ENCODE assay signal across 8 mouse cellular contexts in the genomic region with DNA sequence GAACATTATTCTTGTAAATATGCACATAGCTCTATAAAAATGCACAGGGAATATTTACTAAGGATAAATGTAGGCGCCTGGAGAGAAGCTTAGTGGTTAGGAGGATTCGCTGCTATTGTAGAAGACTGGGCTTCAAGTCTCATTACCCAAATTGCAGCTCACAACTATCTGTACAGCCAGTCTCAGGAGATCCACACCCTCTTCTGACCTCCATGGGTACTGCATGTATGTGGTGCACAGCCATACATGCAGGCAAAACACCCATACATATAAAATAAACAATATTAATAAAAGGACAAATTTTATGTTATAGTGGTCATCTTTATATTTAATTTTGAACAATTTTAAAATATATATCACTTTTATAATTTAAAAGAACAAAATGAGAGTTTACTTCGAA. TPM values are rescaled to one million over a fixed set of nuclear protein-coding genes. Genes with fewer than 3 reads are reported as not detected.
DNase-seq lines count a peak whose midpoint lies in the region; ATAC-seq lines count a peak whose summit lies in the region.

No protein-coding gene starts in this region.

- no peaks in the 10 kb centered on the region for H3K27me3 ChIP-seq in hindbrain, embryonic 10.5 days (ENCODE audit: insufficient read depth, poor library complexity, severe bottlenecking)
- no peaks in the 10 kb centered on the region for H3K27me3 ChIP-seq in hindbrain, embryonic 12.5 days

- no peak for ATAC-seq in hindbrain, embryonic 12.5 days (ENCODE audit: low FRiP score)
- peak; percentile 62 for ATAC-seq in CD4-positive, CD25-positive, alpha-beta regulatory T cell, adult 4 months

- H3K9me3 ChIP-seq in hindbrain, embryonic 10.5 days: no peaks in the 10 kb centered on the region
- H3K9me3 ChIP-seq in hindbrain, embryonic 12.5 days (replicated peaks): no peaks in the 10 kb centered on the region

- H3K4me2 ChIP-seq in hindbrain, embryonic 12.5 days (replicated peaks): no peak overlapping the region

- peaks cover 39% of the 10 kb centered on the region for H3K36me3 ChIP-seq in hindbrain, embryonic 10.5 days
- peaks cover 22% of the 10 kb centered on the region for H3K36me3 ChIP-seq in hindbrain, embryonic 12.5 days

- no peak overlapping the region for H3K4me3 ChIP-seq in hindbrain, embryonic 10.5 days
- no peak overlapping the region for H3K4me3 ChIP-seq in hindbrain, embryonic 12.5 days

- H3K9ac ChIP-seq in hindbrain, embryonic 12.5 days: no peak overlapping the region

- H3K27ac ChIP-seq in hindbrain, embryonic 10.5 days: no peak overlapping the region
- H3K27ac ChIP-seq in hindbrain, embryonic 12.5 days: no peak overlapping the region

- no peaks in the 10 kb centered on the region for H3K4me1 ChIP-seq in hindbrain, embryonic 10.5 days (replicated peaks)
- no peaks in the 10 kb centered on the region for H3K4me1 ChIP-seq in hindbrain, embryonic 12.5 days

- WGBS in hindbrain, embryonic 10.5 days: 92% methylated on average over 3 of the region's 3 CpGs
- 94% methylated on average over 3 of the region's 3 CpGs for WGBS in hindbrain, embryonic 12.5 days

- peak; percentile 16 for DNase-seq in hindbrain, embryonic 10.5 days (ENCODE audit: low spot score)
- DNase-seq in c-Kit-positive CD71-positive TER-119-positive erythroid progenitor cells, embryonic 14.5 days (ENCODE audit: low spot score): peak; percentile 16
- peak; percentile 69 for DNase-seq in naive thymus-derived CD4-positive, alpha-beta T cell, adult 2 months (ENCODE audit: low read depth)
- DNase-seq in layer of hippocampus, adult 18-20 months (ENCODE audit: low spot score in 2 of 2): no peak
- no peak for DNase-seq in frontal cortex, postnatal 25 days (ENCODE audit: low spot score in 2 of 2)
- no peak for DNase-seq in ovary, postnatal 14 days (ENCODE audit: low spot score)

RNA-seq across cellular contexts. Expression of a gene that starts 46.9 kb away (rescaled TPM):
- 8.5 and 10.1 TPM in 2 replicates for polyA plus RNA-seq in hindbrain, embryonic 10.5 days (2016; fragmentation: Nextera tagmentation; extraction: Ambion mirVana)
- polyA plus RNA-seq in hindbrain, embryonic 12.5 days (2016; fragmentation: Nextera tagmentation; extraction: Ambion mirVana): 10.4 and 12.1 TPM in 2 replicates
- 10 to 100 TPM; 13.7 to 16.9 TPM for polyA plus RNA-seq in CD4-positive, CD25-positive, alpha-beta regulatory T cell, adult 4 months (2017; shearing (Covaris generic))
- total RNA-seq in layer of hippocampus, adult 18-20 months (2021): 10 to 100 TPM; 35.2 to 37.4 TPM

RNA-seq across cellular contexts. Expression of a gene that starts 51.9 kb away (rescaled TPM):
- polyA plus RNA-seq in hindbrain, embryonic 10.5 days (2016; fragmentation: Nextera tagmentation; extraction: Ambion mirVana): 21.3 and 24.9 TPM in 2 replicates
- 22.1 and 23.0 TPM in 2 replicates for polyA plus RNA-seq in hindbrain, embryonic 12.5 days (2016; fragmentation: Nextera tagmentation; extraction: Ambion mirVana)
- 10 to 100 TPM in 1 of 2 experiments, 1 to 10 TPM in 1; 9.5 to 11.7 TPM for polyA plus RNA-seq in CD4-positive, CD25-positive, alpha-beta regulatory T cell, adult 4 months (2017; shearing (Covaris generic))
- total RNA-seq in layer of hippocampus, adult 18-20 months (2021): 10 to 100 TPM; 20.2 to 20.8 TPM

Comparison
In these comparisons a context has a peak if more than half of its experiments do, and no peak if none do; other contexts are left out.
1. DNase-seq: peak in hindbrain, embryonic 10.5 days (single experiment), c-Kit-positive CD71-positive TER-119-positive erythroid progenitor cells, embryonic 14.5 days (single experiment) and naive thymus-derived CD4-positive, alpha-beta T cell, adult 2 months (single experiment); none in layer of hippocampus, adult 18-20 months (0 of 2), frontal cortex, postnatal 25 days (0 of 2) and ovary, postnatal 14 days (single experiment).